ENCODE assay signal across 31 mouse cellular contexts in the genomic region with DNA sequence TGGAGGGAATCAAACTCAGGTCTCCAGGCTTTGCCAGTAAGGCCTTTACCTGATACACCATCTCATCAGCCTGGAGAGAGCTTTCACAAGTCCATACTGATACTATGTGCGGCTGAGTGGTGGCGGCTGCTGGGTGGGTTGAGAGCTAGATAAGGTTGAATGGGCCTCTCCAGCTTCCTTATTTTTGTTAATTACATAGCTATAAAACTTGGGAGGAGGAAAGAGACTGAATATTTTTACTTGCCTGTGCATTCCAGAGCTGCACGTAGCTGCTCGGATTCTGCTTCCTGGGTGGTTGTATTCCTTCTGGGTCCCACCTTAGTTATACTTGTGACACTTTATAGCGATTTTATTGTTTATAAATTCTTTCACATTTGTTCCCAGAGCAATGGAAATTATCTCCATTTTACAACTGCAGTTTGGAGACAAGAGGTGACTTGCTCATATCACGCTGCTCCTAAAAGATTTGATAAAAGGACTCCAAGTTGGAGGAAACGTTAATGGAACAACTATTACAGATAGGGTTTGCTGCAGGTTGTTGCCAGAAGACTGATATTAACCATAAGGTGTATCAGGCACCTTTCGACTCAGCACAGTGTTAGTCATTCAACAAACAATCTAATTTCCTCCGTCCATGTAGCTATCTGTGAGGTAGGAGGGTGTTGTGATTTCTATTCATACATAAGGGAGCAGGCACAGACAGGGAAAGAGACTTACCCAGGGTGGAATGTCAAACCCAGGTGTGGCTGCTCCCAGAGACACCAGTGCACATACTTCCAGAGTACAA. TPM values are rescaled to one million over a fixed set of nuclear protein-coding genes. Genes with fewer than 3 reads are reported as not detected.
DNase-seq lines count a peak whose midpoint lies in the region; ATAC-seq and TF ChIP-seq lines count a peak whose summit lies in the region.
"Had no signal": no experiment of that assay in that cellular context is flagged by ENCODE, and none has a peak within 500 bp of the region (broad histone marks: within the 10 kb centered on the region; RNA-seq: fewer than 3 reads in every experiment).

No protein-coding gene starts in this region.

- H3K36me3 ChIP-seq in lung, embryonic 16.5 days (ENCODE audit: control insufficient read depth, insufficient read depth, low read length) = no peaks in the 10 kb centered on the region
- H3K36me3 ChIP-seq in intestine, embryonic 15.5 days = no peaks in the 10 kb centered on the region
- H3K36me3 ChIP-seq in stomach, embryonic 14.5 days (ENCODE audit: control insufficient read depth, insufficient read depth, low read length) = no peaks in the 10 kb centered on the region
- H3K36me3 ChIP-seq: heart, embryonic 13.5 days; limb, embryonic 10.5 days; limb, embryonic 15.5 days; liver, embryonic 13.5 days had no signal

- intact Hi-C loops in left cerebral cortex, postnatal 14 days (cut with DNase I) = no loop called here

- H3K4me1 ChIP-seq in lung, embryonic 16.5 days (replicated peaks; ENCODE audit: control insufficient read depth, insufficient read depth, low read length) = peaks cover 5% of the 10 kb centered on the region
- no peaks in the 10 kb centered on the region for H3K4me1 ChIP-seq in lung, adult 2 months (ENCODE audit: control insufficient read depth, insufficient read depth, low read length)
- H3K4me1 ChIP-seq in intestine, embryonic 15.5 days (replicated peaks) = no peaks in the 10 kb centered on the region; the same call in 1 of the 2 replicates
- no peaks in the 10 kb centered on the region for H3K4me1 ChIP-seq in stomach, embryonic 14.5 days (ENCODE audit: control insufficient read depth, insufficient read depth, low read length)
- H3K4me1 ChIP-seq: heart, embryonic 13.5 days; limb, embryonic 15.5 days; liver, embryonic 13.5 days had no signal

- H3K4me3 ChIP-seq in lung, embryonic 16.5 days (ENCODE audit: low read length) = no peak overlapping the region
- H3K4me3 ChIP-seq in lung, adult 2 months (replicated peaks; ENCODE audit: extremely low read depth, low read depth, low read length) = no peak overlapping the region
- H3K4me3 ChIP-seq in intestine, embryonic 15.5 days (replicated peaks) = no peak overlapping the region
- no peak overlapping the region for H3K4me3 ChIP-seq in stomach, embryonic 14.5 days (ENCODE audit: low read depth, low read length)
- H3K4me3 ChIP-seq: erythroblast, embryonic 14.5 days; heart, embryonic 13.5 days; limb, embryonic 10.5 days; limb, embryonic 15.5 days; liver, embryonic 13.5 days had no signal

- DNase-seq in lung, adult 2 months = no peak
- DNase-seq in testis, postnatal 14 days (ENCODE audit: low spot score) = no peak
- no peak for DNase-seq in left cerebral cortex, postnatal 14 days (ENCODE audit: low spot score in 2 of 2)
- DNase-seq in thymus, postnatal 0 days (ENCODE audit: low spot score) = no peak
- DNase-seq: adrenal gland, adult 8-10 months; cerebellum, adult 2 months; cerebellum, postnatal 14 days; heart, postnatal 10 days; kidney, adult 8-10 months; kidney, postnatal 14 days; liver, embryonic 13.5 days; lung, adult 18-20 months; midbrain, embryonic 14.5 days; thymus, adult 18-20 months; thymus, postnatal 36 days had no signal

- H3K9me3 ChIP-seq in lung, embryonic 16.5 days (ENCODE audit: control insufficient read depth, low read length) = no peaks in the 10 kb centered on the region
- H3K9me3 ChIP-seq in intestine, embryonic 15.5 days = no peaks in the 10 kb centered on the region; the same call in 1 of the 2 replicates
- H3K9me3 ChIP-seq in stomach, embryonic 14.5 days (ENCODE audit: control insufficient read depth, low read depth, low read length) = no peaks in the 10 kb centered on the region
- H3K9me3 ChIP-seq: heart, embryonic 13.5 days; limb, embryonic 10.5 days; limb, embryonic 15.5 days; liver, embryonic 13.5 days had no signal

- H3K27me3 ChIP-seq in lung, embryonic 16.5 days (ENCODE audit: control insufficient read depth, insufficient read depth, low read depth, low read length) = no peaks in the 10 kb centered on the region
- no peaks in the 10 kb centered on the region for H3K27me3 ChIP-seq in intestine, embryonic 15.5 days (replicated peaks)
- H3K27me3 ChIP-seq in stomach, embryonic 14.5 days (ENCODE audit: control insufficient read depth, insufficient read depth, low read length) = no peaks in the 10 kb centered on the region
- H3K27me3 ChIP-seq: heart, embryonic 13.5 days; limb, embryonic 15.5 days; liver, embryonic 13.5 days had no signal

- TF ChIP-seq POLR2A in lung, adult 2 months (IDR thresholded peaks at IDR 0.05; ENCODE audit: borderline replicate concordance, extremely low read depth, low read depth, low read length) = no peak

- no peak for TF ChIP-seq CTCF in lung, adult 2 months (IDR thresholded peaks at IDR 0.05; ENCODE audit: insufficient read depth, low read length)

- H3K27ac ChIP-seq in lung, embryonic 16.5 days (ENCODE audit: low read length) = peak overlapping the region; percentile 72
- H3K27ac ChIP-seq in intestine, embryonic 15.5 days = peak overlapping the region; percentile 86
- no peak overlapping the region for H3K27ac ChIP-seq in stomach, embryonic 14.5 days (ENCODE audit: low read length)
- H3K27ac ChIP-seq: heart, embryonic 13.5 days; hindbrain, embryonic 14.5 days; limb, embryonic 10.5 days; limb, embryonic 15.5 days; liver, embryonic 13.5 days; macrophage had no signal

- peak; percentile 80; the same call in 1 of the 2 replicates for ATAC-seq in lung, embryonic 16.5 days (ENCODE audit: low read depth)
- ATAC-seq in intestine, embryonic 15.5 days = peak; percentile 90
- ATAC-seq in stomach, embryonic 14.5 days (ENCODE audit: insufficient number of reproducible peaks, insufficient read depth, low FRiP score, low read depth) = peak; percentile 58
- ATAC-seq: CD4-positive, CD25-positive, alpha-beta regulatory T cell, adult 4 months; forebrain, embryonic 16.5 days had no signal

- H3K9ac ChIP-seq in lung, embryonic 16.5 days (ENCODE audit: low read length) = no peak overlapping the region
- H3K9ac ChIP-seq in intestine, embryonic 15.5 days = no peak overlapping the region
- H3K9ac ChIP-seq in stomach, embryonic 14.5 days (replicated peaks; ENCODE audit: low read depth, low read length) = no peak overlapping the region
- H3K9ac ChIP-seq: heart, embryonic 13.5 days; hindbrain, embryonic 14.5 days; limb, embryonic 15.5 days; liver, embryonic 13.5 days had no signal

- H3K4me2 ChIP-seq in lung, embryonic 16.5 days (ENCODE audit: low read depth, low read length) = no peak overlapping the region
- H3K4me2 ChIP-seq in intestine, embryonic 15.5 days (replicated peaks) = peak overlapping the region; percentile 14; the same call in 1 of the 2 replicates
- H3K4me2 ChIP-seq in stomach, embryonic 14.5 days (replicated peaks; ENCODE audit: low read depth, low read length) = no peak overlapping the region
- H3K4me2 ChIP-seq: heart, embryonic 13.5 days; hindbrain, embryonic 14.5 days; limb, embryonic 15.5 days; liver, embryonic 13.5 days had no signal

- 51% methylated on average over 9 of the region's 9 CpGs for WGBS in lung, embryonic 16.5 days
- 68% methylated on average over 9 of the region's 9 CpGs for WGBS in lung, adult 2 months
- 54% methylated on average over 9 of the region's 9 CpGs for WGBS in intestine, embryonic 15.5 days
- 66% methylated on average over 9 of the region's 9 CpGs for WGBS in stomach, embryonic 14.5 days

RNA-seq across cellular contexts. Expression of gene 1700016K19Rik, which starts 11.3 kb away (rescaled TPM):
- polyA plus RNA-seq in lung, embryonic 16.5 days (2015; fragmentation: Nextera tagmentation; extraction: Ambion mirVana) = 10.8 and 11.8 TPM in 2 replicates
- 13.6 and 14.8 TPM in 2 replicates for polyA plus RNA-seq in lung, adult 2 months (2012; rRNA removed)
- polyA plus RNA-seq in intestine, embryonic 15.5 days (2015; fragmentation: Nextera tagmentation; extraction: Ambion mirVana) = 2.6 and 4.0 TPM in 2 replicates
- 3.2 and 4.2 TPM in 2 replicates for polyA plus RNA-seq in stomach, embryonic 14.5 days (2014; fragmentation: Nextera tagmentation; extraction: Ambion mirVana)
- 1 to 10 TPM; 3.8 to 6.8 TPM for total RNA-seq in left cerebral cortex, postnatal 14 days (2021)
- polyA plus RNA-seq in thymus, postnatal 0 days (2015; fragmentation: Nextera tagmentation; extraction: Ambion mirVana) = 1.2 and 1.3 TPM in 2 replicates
- total RNA-seq: adrenal gland, adult 8-10 months; adrenal gland, postnatal 4 days; gastrocnemius, adult 8-10 months; heart, adult 8-10 months; heart, postnatal 10 days; hematopoietic stem cell, adult 5-6 weeks; monocyte, adult 5-6 weeks had no signal
- polyA plus RNA-seq: CD4-positive, CD25-positive, alpha-beta regulatory T cell, adult 4 months; erythroblast, embryonic 14.5 days; heart, embryonic 13.5 days; liver, embryonic 13.5 days; macrophage had no signal

RNA-seq across cellular contexts. Expression of gene Rflnb, which starts 16.6 kb away (rescaled TPM):
- polyA plus RNA-seq in lung, embryonic 16.5 days (2015; fragmentation: Nextera tagmentation; extraction: Ambion mirVana) = 41.7 and 42.8 TPM in 2 replicates
- 15.6 and 16.0 TPM in 2 replicates for polyA plus RNA-seq in lung, adult 2 months (2012; rRNA removed)
- 51.8 and 52.0 TPM in 2 replicates for polyA plus RNA-seq in intestine, embryonic 15.5 days (2015; fragmentation: Nextera tagmentation; extraction: Ambion mirVana)
- 42.8 and 44.5 TPM in 2 replicates for polyA plus RNA-seq in stomach, embryonic 14.5 days (2014; fragmentation: Nextera tagmentation; extraction: Ambion mirVana)
- 10 to 100 TPM; 14.3 to 15.8 TPM for total RNA-seq in left cerebral cortex, postnatal 14 days (2021)
- polyA plus RNA-seq in thymus, postnatal 0 days (2015; fragmentation: Nextera tagmentation; extraction: Ambion mirVana) = 10.6 and 13.2 TPM in 2 replicates
